Mouse (Mus musculus) lung, adult 2 months (tissue): Measurements from ENCODE around the gene Rarb.

Source experiments
- CTCF ChIP-seq: fragments of 200-500 bp; IDR thresholded peaks from 2 replicates; pipeline ENCODE4 v1.5.1; 2011; ENCODE audit warnings: mild to moderate bottlenecking, low read length, control low read depth; ENCODE audit not compliant: insufficient read depth
- POLR2A ChIP-seq: fragments of 200-500 bp; IDR thresholded peaks from 2 replicates; pipeline ENCODE4 v1.6.1; 2011; ENCODE audit warnings: low read depth, mild to moderate bottlenecking, control low read depth, low read length, borderline replicate concordance; ENCODE audit errors: extremely low read depth

DNA sequence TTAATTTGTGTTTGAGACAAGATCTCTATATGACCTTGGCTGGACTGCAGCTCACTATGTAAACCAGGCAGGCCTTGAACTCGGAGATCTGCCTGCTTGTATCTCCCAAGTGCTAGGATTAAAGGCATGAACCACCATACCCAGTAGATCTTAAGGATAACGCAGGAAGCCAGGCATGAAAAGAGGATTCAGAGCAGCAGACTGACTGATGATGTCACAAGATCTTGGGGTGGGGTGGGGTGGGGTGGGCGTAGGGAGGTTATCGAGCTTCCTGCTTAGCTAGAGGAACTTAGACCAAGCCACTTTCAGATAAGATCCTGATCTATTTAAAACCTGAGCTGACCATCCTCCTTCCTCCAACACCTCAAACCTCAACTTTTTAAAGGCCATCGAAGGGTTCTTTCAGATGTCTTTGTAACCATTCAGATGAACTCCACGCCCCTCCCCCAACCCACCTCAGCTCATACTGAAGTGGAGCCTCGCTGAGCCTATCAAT, 249.4 kb downstream of the Rarb start:
- TF ChIP-seq POLR2A = no peak
- TF ChIP-seq CTCF = no peak
